Mouse (Mus musculus) E14TG2a.4 (cell line): ENCODE results near the gene Col25a1.

Experiments
- H3K27me3 ChIP-seq: 2 replicates; pipeline ENCODE4 v1.6.1; 2014; ENCODE audit warnings: low read length, control low read depth; ENCODE audit not compliant: insufficient read depth
- H3K36me3 ChIP-seq: 2 replicates; pipeline ENCODE4 v1.6.1; 2014; ENCODE audit warnings: low read length, control low read depth; ENCODE audit not compliant: insufficient read depth
- H3K4me1 ChIP-seq: replicated peaks from 2 replicates; pipeline ENCODE4 v1.6.1; 2014; ENCODE audit warnings: low read depth, low read length, control low read depth
- H3K4me3 ChIP-seq: replicated peaks from 2 replicates; pipeline ENCODE4 v1.5.1; 2014; ENCODE audit warnings: mild to moderate bottlenecking, low read length
- H3K9me3 ChIP-seq: 2 replicates; pipeline ENCODE4 v1.6.1; 2014; ENCODE audit warnings: low read length, control low read depth
- CTCF ChIP-seq: conservative IDR thresholded peaks from 2 replicates; pipeline ENCODE4 v1.5.1; 2014; ENCODE audit warnings: low read length
- NANOG ChIP-seq: IDR thresholded peaks from 2 replicates; pipeline ENCODE4 v1.6.1; 2014; ENCODE audit warnings: borderline replicate concordance, low read length, mixed read lengths
- POU5F1 ChIP-seq: IDR thresholded peaks from 2 replicates; pipeline ENCODE4 v1.6.1; 2014; ENCODE audit warnings: low read length, borderline replicate concordance

The Col25a1 gene

DNA sequence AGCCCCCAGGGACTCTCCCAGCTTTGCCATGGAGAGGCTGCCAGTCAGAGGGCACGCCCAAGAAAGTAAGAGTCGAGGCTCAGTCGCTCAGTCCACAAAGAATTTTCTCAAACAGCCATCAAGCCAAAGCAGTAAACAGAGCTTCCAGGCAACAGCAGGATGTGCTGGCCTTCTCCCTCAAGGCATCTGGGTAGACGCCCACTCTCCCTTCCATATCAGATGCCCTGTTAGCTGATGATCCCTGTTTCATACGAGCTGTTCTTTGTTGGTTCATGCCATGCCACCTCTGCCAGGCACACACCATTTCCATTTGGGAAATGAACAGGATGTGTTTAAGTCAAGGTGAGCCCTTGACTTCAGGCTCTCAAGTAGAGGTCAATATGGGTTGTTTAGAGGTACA, 334.1 kb downstream of the Col25a1 start:
- no peaks in the 10 kb centered on the region for H3K9me3 ChIP-seq
- H3K27me3 ChIP-seq, result no peaks in the 10 kb centered on the region
- H3K36me3 ChIP-seq, result no peaks in the 10 kb centered on the region
- TF ChIP-seq NANOG (no peak), CTCF (no peak), POU5F1 (no peak)
- no peak overlapping the region for H3K4me3 ChIP-seq
- H3K4me1 ChIP-seq, result no peaks in the 10 kb centered on the region

DNA sequence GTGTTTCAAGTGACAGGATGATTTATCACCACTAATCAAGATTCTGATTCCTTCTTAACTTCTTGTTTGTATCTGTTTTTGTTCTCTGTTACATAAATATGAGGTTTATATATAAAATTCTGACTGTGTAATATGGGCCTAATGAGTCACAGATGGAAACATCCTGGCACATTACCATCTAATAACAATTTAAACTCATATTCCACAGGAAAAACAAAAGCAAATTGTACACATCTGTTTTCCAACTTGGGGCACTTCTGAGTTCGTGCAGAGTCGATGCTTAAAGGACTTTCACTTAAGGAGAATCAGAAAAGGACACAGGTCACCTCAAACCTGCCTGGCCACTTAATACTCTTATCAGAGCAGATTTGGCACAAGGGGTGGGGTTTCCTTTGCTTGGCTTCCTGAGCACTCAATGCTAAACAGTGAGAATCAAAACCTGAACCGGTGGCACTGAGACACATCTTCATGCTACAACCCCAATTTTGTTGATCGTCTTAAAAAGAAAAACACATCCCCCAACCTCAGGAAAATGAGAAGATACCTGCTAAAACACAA, 342.0 kb downstream of the Col25a1 start:
- Histone ChIP-seq H3K9me3 (no peaks in the 10 kb centered on the region), H3K27me3 (no peaks in the 10 kb centered on the region), H3K4me3 (no peak overlapping the region), H3K4me1 (no peaks in the 10 kb centered on the region), H3K36me3 (no peaks in the 10 kb centered on the region)
- TF ChIP-seq CTCF (no peak), POU5F1 (no peak), NANOG (no peak)

DNA sequence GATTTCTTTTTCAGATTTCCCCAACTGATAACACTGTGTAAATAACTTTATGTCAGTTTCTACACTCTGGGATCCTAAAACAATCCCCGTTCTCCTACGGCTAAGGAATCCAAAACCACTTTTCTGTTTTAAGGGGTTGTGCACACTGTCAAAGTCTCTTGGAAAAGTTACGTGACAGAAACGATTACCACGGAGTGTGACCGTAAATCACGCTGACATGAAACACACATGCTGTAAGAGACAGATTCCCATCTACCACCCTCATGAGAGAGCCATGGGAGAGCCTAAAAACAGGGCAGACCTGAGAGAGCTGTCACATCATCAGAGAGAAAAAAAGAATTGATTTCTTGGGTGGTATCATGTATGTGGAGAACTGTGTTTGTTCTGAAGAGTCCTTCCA, 342.7 kb downstream of the Col25a1 start:
- H3K27me3 ChIP-seq, result no peaks in the 10 kb centered on the region
- H3K9me3 ChIP-seq, result no peaks in the 10 kb centered on the region
- no peaks in the 10 kb centered on the region for H3K4me1 ChIP-seq
- TF ChIP-seq POU5F1 (no peak), CTCF (no peak), NANOG (no peak)
- no peaks in the 10 kb centered on the region for H3K36me3 ChIP-seq
- H3K4me3 ChIP-seq, result no peak overlapping the region

DNA sequence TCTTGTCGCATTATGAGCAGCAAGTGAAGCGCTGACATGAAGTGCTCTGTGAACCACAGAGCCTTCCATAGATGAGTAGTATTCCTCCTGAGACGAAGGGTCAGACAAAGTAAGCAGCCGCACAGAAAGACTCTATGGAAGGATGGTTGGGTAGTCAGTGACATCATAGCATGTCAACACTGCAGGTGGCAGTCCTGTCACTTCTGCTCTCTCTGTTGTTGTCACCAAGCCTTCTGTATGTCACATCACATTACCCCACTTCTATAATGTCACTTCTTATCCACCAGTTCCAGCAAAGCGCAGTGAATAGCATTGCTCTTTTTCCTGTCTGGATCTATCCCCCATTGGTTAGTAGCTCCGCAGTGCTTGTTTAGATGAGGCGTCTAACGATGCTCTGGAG, 351.2 kb downstream of the Col25a1 start:
- no peaks in the 10 kb centered on the region for H3K27me3 ChIP-seq
- no peaks in the 10 kb centered on the region for H3K9me3 ChIP-seq
- no peak overlapping the region for H3K4me3 ChIP-seq
- no peaks in the 10 kb centered on the region for H3K4me1 ChIP-seq
- TF ChIP-seq CTCF, result no peak
- TF ChIP-seq POU5F1, result no peak
- TF ChIP-seq NANOG, result no peak
- no peaks in the 10 kb centered on the region for H3K36me3 ChIP-seq

DNA sequence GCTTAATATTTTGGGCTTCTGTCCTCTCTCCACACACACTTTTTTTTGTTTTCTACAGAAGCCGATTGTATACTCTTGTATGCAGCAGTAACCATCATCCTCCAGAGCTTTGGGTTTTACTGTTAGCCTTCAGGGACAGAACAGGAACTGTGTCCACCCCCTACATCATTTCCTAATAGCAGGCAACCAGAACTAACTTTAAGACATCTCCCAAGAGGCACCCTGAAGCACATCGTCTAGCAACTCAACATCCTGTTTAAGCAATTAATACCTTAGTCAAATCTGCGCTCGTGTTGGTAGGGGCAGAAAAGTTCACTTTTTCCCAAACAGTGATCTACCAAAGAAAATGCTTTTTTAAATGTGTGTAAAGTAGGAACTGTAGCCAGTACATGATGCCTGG, 357.5 kb downstream of the Col25a1 start:
- no peaks in the 10 kb centered on the region for H3K36me3 ChIP-seq
- H3K4me3 ChIP-seq, result no peak overlapping the region
- TF ChIP-seq NANOG, result no peak
- no peak for TF ChIP-seq POU5F1
- no peak for TF ChIP-seq CTCF
- H3K27me3 ChIP-seq, result peaks cover 8% of the 10 kb centered on the region; the same call in 1 of the 2 replicates
- H3K9me3 ChIP-seq, result no peaks in the 10 kb centered on the region
- no peaks in the 10 kb centered on the region for H3K4me1 ChIP-seq

DNA sequence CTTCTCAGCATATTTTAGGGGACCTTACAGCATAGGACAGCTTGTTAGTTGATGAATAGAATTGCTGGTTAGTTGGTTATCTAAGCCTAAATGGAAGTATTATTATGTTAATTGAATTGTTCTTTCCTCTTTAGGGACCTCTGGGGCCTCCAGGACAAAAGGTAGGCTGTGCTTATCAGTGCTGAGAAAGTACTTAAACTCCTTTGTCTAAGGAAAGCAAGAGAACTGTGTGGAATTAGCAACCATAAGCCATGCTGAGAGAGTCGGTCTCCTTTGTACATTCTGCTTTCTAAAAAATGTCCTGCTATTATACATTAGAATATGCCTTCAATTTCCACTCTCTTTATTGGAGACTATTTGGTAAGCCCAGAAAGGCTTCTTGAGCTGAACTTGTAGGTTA, 362.9 kb downstream of the Col25a1 start:
- Histone ChIP-seq H3K4me3 (no peak overlapping the region), H3K36me3 (no peaks in the 10 kb centered on the region), H3K9me3 (no peaks in the 10 kb centered on the region), H3K4me1 (no peaks in the 10 kb centered on the region), H3K27me3 (peaks cover 8% of the 10 kb centered on the region)
- peak; percentile 50; the same call in 1 of the 2 replicates for TF ChIP-seq NANOG
- TF ChIP-seq CTCF, result no peak

DNA sequence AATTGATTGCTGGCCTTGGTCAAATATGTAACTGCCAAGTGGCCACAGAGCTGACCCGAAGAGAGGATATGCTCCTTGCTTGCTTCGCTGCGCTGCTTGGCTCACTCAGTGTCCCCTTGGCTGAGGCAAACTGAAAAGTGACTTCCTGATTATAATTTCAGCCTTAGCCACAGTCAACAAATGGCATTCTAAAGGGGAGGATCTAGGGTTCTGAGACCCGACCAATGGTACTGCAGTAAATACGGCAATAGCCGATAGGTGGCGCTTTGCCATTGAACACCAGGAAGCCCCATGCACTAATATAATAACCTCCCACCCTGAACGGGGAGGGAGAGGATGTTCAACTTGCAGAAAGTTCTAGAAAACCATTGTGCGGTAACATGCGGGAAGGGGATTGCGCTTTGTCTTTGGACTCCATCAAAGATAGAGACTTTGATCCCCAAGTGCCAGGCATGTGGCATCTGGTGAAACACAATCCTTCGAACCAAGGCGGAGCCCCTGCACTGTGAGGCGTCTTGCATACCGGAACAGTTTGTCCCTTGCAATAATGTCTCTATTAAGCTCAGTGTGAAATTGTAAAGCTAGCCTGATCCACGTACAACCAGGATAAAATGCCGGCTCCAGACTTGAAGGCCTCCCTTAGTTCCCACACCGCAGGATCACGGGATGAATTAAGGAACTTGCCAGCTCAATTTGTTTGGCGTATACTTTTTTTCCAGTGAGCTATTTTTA, 363.5 kb downstream of the Col25a1 start:
- Histone ChIP-seq H3K9me3 (no peaks in the 10 kb centered on the region), H3K4me3 (no peak overlapping the region), H3K27me3 (peaks cover 8% of the 10 kb centered on the region), H3K36me3 (no peaks in the 10 kb centered on the region), H3K4me1 (no peaks in the 10 kb centered on the region)
- TF ChIP-seq POU5F1 (no peak), CTCF (peak; percentile 39)

DNA sequence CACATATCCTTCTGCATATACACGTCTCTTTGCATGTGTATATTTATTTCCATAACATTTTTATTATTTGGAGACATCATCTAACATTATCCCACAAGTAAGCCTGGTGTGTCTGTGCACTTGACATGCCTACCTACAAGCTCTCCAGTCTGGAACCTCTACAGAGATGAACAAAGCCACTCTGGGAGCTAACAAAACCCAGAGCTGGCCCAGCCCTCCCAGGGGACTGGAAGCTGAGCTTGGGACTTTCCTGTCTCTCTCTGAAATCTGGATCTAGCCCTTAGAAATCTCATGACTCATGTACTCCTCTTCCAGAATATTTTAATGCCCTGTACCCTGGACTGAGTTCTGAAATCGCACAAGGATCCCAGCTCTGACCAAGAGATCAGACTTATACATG, 365.7 kb downstream of the Col25a1 start:
- H3K9me3 ChIP-seq, result no peaks in the 10 kb centered on the region
- no peaks in the 10 kb centered on the region for H3K4me1 ChIP-seq
- no peaks in the 10 kb centered on the region for H3K36me3 ChIP-seq
- TF ChIP-seq POU5F1, result no peak
- peaks cover 8% of the 10 kb centered on the region for H3K27me3 ChIP-seq
- H3K4me3 ChIP-seq, result no peak overlapping the region

DNA sequence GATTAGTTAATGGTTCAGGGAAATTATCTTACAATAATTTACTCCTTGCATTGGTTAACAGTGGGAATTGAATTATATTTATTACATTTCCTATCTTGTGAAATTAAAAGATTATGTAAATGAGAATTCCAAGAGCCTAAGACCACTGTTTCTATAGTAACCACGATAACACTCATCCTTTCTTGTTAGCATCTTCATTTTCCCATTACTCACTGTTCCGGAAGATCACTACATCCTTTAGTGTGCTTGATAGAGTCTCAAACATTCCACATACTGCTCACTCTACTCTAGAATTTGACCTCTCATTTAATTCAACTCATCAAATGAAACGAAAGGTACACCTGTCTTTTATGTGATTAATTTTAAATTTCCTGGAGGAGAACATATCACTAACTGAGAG, 370.4 kb downstream of the Col25a1 start:
- H3K36me3 ChIP-seq, result no peaks in the 10 kb centered on the region
- no peaks in the 10 kb centered on the region for H3K4me1 ChIP-seq
- no peak overlapping the region for H3K4me3 ChIP-seq
- TF ChIP-seq NANOG, result no peak
- TF ChIP-seq CTCF, result no peak
- no peak for TF ChIP-seq POU5F1
- no peaks in the 10 kb centered on the region; the same call in 1 of the 2 replicates for H3K27me3 ChIP-seq
- no peaks in the 10 kb centered on the region for H3K9me3 ChIP-seq

DNA sequence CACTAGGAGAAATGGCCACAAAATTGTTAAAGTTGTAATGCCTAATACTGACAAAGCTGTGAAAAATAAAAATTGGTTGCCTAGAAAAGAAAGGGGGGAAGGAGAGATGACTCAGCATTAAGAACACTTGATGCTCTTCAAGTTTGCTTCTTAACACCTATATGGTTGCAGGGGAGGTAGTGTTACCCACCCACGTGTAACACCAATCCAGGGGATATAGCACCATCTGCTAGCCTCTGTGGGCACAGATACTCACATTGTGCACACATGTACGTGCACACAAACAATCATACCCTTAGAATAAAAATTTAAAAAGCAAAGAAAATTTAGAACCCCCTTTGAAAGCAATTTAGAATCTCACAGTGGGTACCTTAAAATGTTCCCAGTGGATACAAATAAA, 377.0 kb downstream of the Col25a1 start:
- H3K36me3 ChIP-seq, result no peaks in the 10 kb centered on the region
- H3K27me3 ChIP-seq, result no peaks in the 10 kb centered on the region
- no peak overlapping the region for H3K4me3 ChIP-seq
- no peaks in the 10 kb centered on the region for H3K4me1 ChIP-seq
- no peaks in the 10 kb centered on the region for H3K9me3 ChIP-seq
- TF ChIP-seq CTCF (no peak), POU5F1 (no peak)
